Mouse (Mus musculus): ENCODE data around the gene Prps1. TPM values are rescaled to one million over a fixed set of nuclear protein-coding genes. Genes with fewer than 3 reads are reported as not detected.

The Prps1 gene
- polyA plus RNA-seq, 1 experiment from 2014 or later = 60.7 TPM

DNA sequence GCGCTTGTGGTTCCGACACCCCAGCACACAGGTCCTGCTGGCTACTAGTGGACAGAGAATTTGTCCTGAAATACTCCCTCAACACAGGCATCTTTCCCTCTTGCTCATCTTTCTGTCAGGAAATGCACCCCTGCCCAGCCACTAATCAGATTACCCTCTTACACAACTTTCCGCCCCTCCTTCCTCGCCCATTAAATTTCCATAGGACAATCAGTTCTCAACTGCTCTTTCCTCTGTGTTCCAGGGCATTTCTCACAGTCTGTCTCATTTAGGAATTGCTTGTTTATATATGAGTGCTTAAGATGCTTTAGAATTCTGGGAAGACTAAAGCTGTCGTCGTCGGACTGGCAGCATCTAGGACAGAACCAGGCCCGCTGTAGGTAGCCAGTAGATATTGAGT is 61.9 kb downstream of the Prps1 start:
- WGBS = 87% methylated on average over 8 of the region's 8 CpGs

DNA sequence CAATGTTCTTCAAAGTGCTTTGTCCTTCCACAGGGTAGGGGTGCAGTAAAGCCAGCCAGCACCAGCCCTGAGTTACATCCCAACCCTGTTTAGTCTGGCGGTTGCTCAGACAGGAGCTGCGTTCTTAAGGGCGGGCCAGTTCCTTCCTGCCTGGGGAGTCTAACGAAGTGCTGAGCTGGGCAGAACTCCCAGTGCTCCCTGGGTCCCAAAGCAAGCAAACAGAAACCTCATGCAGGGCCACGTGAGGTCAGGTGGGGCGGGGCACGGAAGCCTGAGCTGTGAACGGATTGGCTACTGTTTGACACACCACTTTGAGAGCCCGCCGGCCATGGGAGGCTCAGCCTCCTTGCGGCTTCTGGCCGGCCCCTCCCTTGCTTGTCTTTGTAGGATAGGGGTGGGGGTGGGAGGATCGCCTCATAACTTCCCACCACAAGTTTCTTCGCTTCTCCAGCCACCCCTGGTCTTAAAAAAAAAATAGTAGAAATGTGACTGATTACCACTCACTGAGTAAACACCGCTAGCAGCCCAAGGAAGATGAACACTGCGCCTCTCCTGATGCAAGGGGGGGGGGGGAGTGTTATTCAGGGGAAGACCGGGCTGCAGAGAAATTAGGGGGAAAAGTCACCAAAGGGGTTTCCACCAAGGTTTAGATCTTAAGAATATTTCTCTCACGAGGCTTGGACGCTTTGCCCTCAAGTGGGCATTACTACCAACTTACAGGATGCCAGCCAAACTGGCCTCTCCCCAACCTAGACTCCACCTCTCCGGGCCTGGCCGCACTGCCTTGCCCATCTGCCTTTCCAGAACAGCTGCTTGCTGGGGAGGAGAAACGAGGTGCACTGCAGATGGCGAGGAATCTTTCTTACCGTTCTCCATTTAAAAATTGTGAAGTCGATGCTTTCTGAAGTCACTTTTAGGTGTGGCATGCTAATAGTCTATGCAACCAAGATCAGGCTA is 64.0 kb downstream of the Prps1 start:
- H3K4me1 ChIP-seq = no peaks in the 10 kb centered on the region
- H3K27ac ChIP-seq = peak overlapping the region; percentile 57; the same call in 1 of the 2 replicates
- peak overlapping the region; percentile 39 for H3K4me2 ChIP-seq (replicated peaks)
- WGBS = 19% methylated on average over 25 of the region's 25 CpGs
- no peak overlapping the region for H3K9ac ChIP-seq
- no peaks in the 10 kb centered on the region for H3K9me3 ChIP-seq
- H3K27me3 ChIP-seq = peaks cover 23% of the 10 kb centered on the region; the same call in 1 of the 2 replicates
- ATAC-seq (ENCODE audit: insufficient number of reproducible peaks, insufficient read depth, low FRiP score, low TSS enrichment) = peak; percentile 92
- no peaks in the 10 kb centered on the region for H3K36me3 ChIP-seq
- H3K4me3 ChIP-seq = no peak overlapping the region

More for the DNA sequence above, 61.9 kb downstream of the Prps1 start:
- H3K27ac ChIP-seq = no peak overlapping the region
- no peak overlapping the region for H3K9ac ChIP-seq
- ATAC-seq (ENCODE audit: insufficient number of reproducible peaks, insufficient read depth, low FRiP score, low TSS enrichment) = no peak
- no peak overlapping the region for H3K4me2 ChIP-seq (replicated peaks)
- no peaks in the 10 kb centered on the region for H3K4me1 ChIP-seq
- H3K27me3 ChIP-seq = peaks cover 23% of the 10 kb centered on the region; the same call in 1 of the 2 replicates
- no peak overlapping the region for H3K4me3 ChIP-seq
- no peaks in the 10 kb centered on the region for H3K9me3 ChIP-seq
- H3K36me3 ChIP-seq = no peaks in the 10 kb centered on the region

DNA sequence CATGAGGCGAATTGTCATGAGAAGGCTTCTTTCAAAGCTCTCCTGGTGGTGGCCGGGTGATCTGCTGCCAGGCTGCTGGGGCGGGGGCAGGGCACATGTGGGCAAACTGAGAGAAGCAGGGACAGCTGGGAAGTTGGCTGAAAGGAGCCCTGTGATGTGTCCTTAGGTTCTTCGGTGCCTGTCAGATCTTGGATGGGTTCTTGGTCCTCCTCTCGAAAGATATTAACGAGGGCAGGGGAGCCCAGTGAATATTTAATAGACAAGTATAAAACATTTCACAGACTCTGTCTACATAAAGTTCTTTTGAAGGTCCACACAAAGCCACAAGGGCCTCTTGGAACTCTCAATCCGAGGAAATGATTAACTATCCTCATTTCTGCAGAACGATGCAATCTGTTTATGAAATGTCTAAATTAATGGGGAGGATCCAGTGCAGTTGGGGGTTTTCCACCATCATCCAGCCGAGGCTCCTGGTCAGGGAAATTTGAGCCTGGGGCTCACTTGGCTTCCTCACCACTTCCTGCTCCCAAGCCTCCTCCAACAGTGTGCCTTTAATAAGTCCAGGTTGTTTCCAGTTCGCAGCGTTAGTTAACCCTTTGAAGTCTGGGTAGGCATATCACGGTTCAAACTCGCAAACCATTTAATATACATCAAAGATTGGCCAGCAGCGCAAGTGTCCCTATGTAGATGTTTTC is 65.8 kb downstream of the Prps1 start:
- H3K9ac ChIP-seq = no peak overlapping the region
- H3K36me3 ChIP-seq = no peaks in the 10 kb centered on the region
- H3K27me3 ChIP-seq = peaks cover 23% of the 10 kb centered on the region; the same call in 1 of the 2 replicates
- H3K4me1 ChIP-seq = no peaks in the 10 kb centered on the region
- H3K27ac ChIP-seq = no peak overlapping the region
- WGBS = 47% methylated on average over 14 of the region's 14 CpGs
- H3K4me3 ChIP-seq = no peak overlapping the region
- ATAC-seq (ENCODE audit: insufficient number of reproducible peaks, insufficient read depth, low FRiP score, low TSS enrichment) = no peak
- no peaks in the 10 kb centered on the region for H3K9me3 ChIP-seq
- no peak overlapping the region for H3K4me2 ChIP-seq (replicated peaks)

DNA sequence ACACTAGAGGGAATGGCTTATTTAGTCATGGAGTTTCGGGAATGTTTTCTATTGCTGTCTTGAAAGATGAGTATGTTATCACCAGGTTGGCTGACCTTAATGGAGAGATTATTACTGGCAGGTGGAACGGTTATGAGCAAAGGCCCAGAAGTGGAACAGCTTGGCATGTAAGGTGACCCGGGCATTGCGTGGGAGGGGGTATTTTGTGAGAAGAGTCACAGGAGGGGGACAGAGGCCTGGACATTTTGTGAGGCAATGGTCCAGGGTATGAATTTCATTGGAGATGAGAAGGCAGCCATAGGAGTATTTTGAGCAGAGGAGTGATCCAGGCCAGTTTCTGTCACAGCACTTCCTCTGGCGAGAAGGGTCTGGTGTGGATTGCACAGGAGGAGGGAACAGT is 67.8 kb downstream of the Prps1 start:
- 86% methylated on average over 5 of the region's 5 CpGs for whole genome bisulfite sequencing
- Histone ChIP-seq H3K27ac (no peak overlapping the region), H3K9me3 (no peaks in the 10 kb centered on the region), H3K4me2 (replicated peaks) (no peak overlapping the region), H3K27me3 (peaks cover 10% of the 10 kb centered on the region; the same call in 1 of the 2 replicates), H3K9ac (no peak overlapping the region), H3K36me3 (no peaks in the 10 kb centered on the region), H3K4me1 (no peaks in the 10 kb centered on the region), H3K4me3 (no peak overlapping the region)
- ATAC-seq (ENCODE audit: insufficient number of reproducible peaks, insufficient read depth, low FRiP score, low TSS enrichment) = no peak

Other genes with a start within 250 kb of the Prps1 start
- gene Frmpd3, start 114.3 kb upstream of the Prps1 start, polyA plus RNA-seq (2016; fragmentation: Nextera tagmentation; extraction: Ambion mirVana) = 0.52 and 0.88 TPM in 2 replicates
- gene Tsc22d3, start 144.0 kb downstream of the Prps1 start, polyA plus RNA-seq (2016; fragmentation: Nextera tagmentation; extraction: Ambion mirVana) = 108 and 113 TPM in 2 replicates
- 2.7 and 3.2 TPM in 2 replicates for gene Mid2, start 208.0 kb downstream of the Prps1 start, polyA plus RNA-seq (2016; fragmentation: Nextera tagmentation; extraction: Ambion mirVana)

Measured in embryonic facial prominence, embryonic 12.5 days (tissue).